Mouse (Mus musculus) cerebellum, adult 2 months (tissue): Measurements from ENCODE around the gene Dync2li1.

ENCODE experiments used
- CTCF ChIP-seq: fragments of 200-500 bp; IDR thresholded peaks from 2 replicates; pipeline ENCODE4 v1.5.1; 2011; ENCODE audit warnings: low read depth, mild to moderate bottlenecking, control low read depth, low read length, moderate library complexity, borderline replicate concordance; ENCODE audit not compliant: insufficient read depth
- POLR2A ChIP-seq: fragments of 200-500 bp; IDR thresholded peaks from 2 replicates; pipeline ENCODE4 v1.6.1; 2011; ENCODE audit warnings: low read length, control low read depth, borderline replicate concordance; ENCODE audit not compliant: insufficient read depth

DNA sequence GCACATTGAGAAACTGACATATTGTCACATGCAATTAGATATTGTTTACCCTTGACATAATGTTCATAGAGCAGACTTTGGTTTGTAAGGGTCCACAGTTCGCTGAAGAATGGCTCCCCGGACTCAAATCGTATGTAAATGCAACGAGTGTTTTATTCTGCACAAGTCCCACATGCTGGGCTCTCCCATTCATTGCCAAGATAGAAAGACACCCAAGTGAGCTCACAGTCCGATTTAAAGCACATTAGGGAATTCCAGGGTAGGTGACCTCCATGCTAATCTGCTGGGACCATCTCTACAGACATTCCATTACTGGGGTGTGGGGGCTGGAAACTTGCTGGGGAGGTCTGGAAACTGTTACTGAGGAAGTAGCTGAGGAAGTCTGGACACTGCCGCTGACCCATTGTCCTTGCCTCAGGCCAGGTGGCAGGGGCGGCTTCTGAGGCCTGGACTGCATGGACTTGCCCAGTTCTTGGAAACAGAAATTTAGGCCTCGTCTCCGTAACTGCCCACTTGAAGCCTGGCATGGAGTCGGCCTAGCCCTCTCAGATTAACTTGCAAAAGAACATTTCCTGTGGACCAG lies 13.6 kb downstream of the Dync2li1 start:
- TF ChIP-seq CTCF (no peak), POLR2A (no peak)
